Mouse (Mus musculus): ENCODE measurements around the gene Gm7138. TPM values are rescaled to one million over a fixed set of nuclear protein-coding genes. Genes with fewer than 3 reads are reported as not detected.
A peak's percentile ranks its signal among the peaks of the same experiment; 100 is the strongest.
"Not testable (repeated sequence)": the region's sequence is repeated elsewhere in the genome, so short reads cannot be mapped to it uniquely, and the experiment has no call there.

Gm7138 gene
- not detected in 2 replicates for polyA plus RNA-seq (2016; fragmentation: Nextera tagmentation; extraction: Ambion mirVana)

GRCm38 (mm10) chr10:77776844-77777243 lies at the start of gene Gm7138:
TSS of gene Gm7138 (minus strand) at chr10:77776944.
- WGBS, result 71% methylated on average over 1 of the region's 1 CpGs
- H3K27ac ChIP-seq; H3K4me1 ChIP-seq; H3K4me3 ChIP-seq; H3K27me3 ChIP-seq (ENCODE audit: poor library complexity, severe bottlenecking); H3K36me3 ChIP-seq (replicated peaks); DNase-seq (ENCODE audit: extremely low spot score, low spot score); H3K9me3 ChIP-seq: not testable (repeated sequence)

GRCm38 (mm10) chr10:77819203-77819602 lies 42.5 kb upstream of the Gm7138 start:
- H3K4me1 ChIP-seq, result peaks cover 11% of the 10 kb centered on the region
- no peaks in the 10 kb centered on the region for H3K36me3 ChIP-seq (replicated peaks)
- H3K4me3 ChIP-seq, result no peak overlapping the region
- 0 out of 2 replicates have a peak overlapping the region, but pooled peaks have one; percentile 25 for H3K27ac ChIP-seq
- whole genome bisulfite sequencing, result 23% methylated on average over 4 of the region's 4 CpGs
- no peak for DNase-seq (ENCODE audit: extremely low spot score, low spot score)
- no peaks in the 10 kb centered on the region for H3K27me3 ChIP-seq (ENCODE audit: poor library complexity, severe bottlenecking)
- H3K9me3 ChIP-seq, result peaks cover 8% of the 10 kb centered on the region; the same call in 1 of the 2 replicates

- Histone ChIP-seq H3K9me3 (peaks cover 1% of the 10 kb centered on the region; the same call in 1 of the 2 replicates), H3K36me3 (replicated peaks) (no peaks in the 10 kb centered on the region), H3K27ac (peak overlapping the region; percentile 25; the same call in 1 of the 2 replicates), H3K27me3 (ENCODE audit: poor library complexity, severe bottlenecking) (no peaks in the 10 kb centered on the region), H3K4me3 (no peak overlapping the region), H3K4me1 (peaks cover 11% of the 10 kb centered on the region)
- no peak for DNase-seq (ENCODE audit: extremely low spot score, low spot score)
- WGBS, result 92% methylated on average over 4 of the region's 4 CpGs
Observed at GRCm38 (mm10) chr10:77818523-77818922, 41.8 kb upstream of the Gm7138 start.

GRCm38 (mm10) chr10:77815514-77815913 lies 38.8 kb upstream of the Gm7138 start:
- H3K27me3 ChIP-seq (ENCODE audit: poor library complexity, severe bottlenecking), result no peaks in the 10 kb centered on the region
- peaks cover 11% of the 10 kb centered on the region for H3K4me1 ChIP-seq
- H3K4me3 ChIP-seq, result no peak overlapping the region
- no peak overlapping the region for H3K27ac ChIP-seq
- no peaks in the 10 kb centered on the region for H3K9me3 ChIP-seq
- WGBS, result 24% methylated on average over 5 of the region's 5 CpGs
- H3K36me3 ChIP-seq (replicated peaks), result no peaks in the 10 kb centered on the region
- peak; percentile 36 for DNase-seq (ENCODE audit: extremely low spot score, low spot score)

GRCm38 (mm10) chr10:77814382-77814781 lies 37.6 kb upstream of the Gm7138 start, which contains the start of gene Gm2696:
TSS of gene Gm2696 (plus strand) at chr10:77814682.
- DNase-seq (ENCODE audit: extremely low spot score, low spot score), result no peak
- no peaks in the 10 kb centered on the region for H3K27me3 ChIP-seq (ENCODE audit: poor library complexity, severe bottlenecking)
- WGBS, result 61% methylated on average over 4 of the region's 4 CpGs
- H3K9me3 ChIP-seq, result peaks cover 6% of the 10 kb centered on the region; the same call in 1 of the 2 replicates
- peaks cover 11% of the 10 kb centered on the region for H3K4me1 ChIP-seq
- H3K27ac ChIP-seq, result 0 out of 2 replicates have a peak within 1 kb of the TSS, but pooled peaks have one; percentile 3
- H3K4me3 ChIP-seq, result no peak within 1 kb of the TSS
- H3K36me3 ChIP-seq (replicated peaks), result no peaks in the 10 kb centered on the region

GRCm38 (mm10) chr10:77811743-77812142 lies 35.0 kb upstream of the Gm7138 start, which contains the start of gene Gm9507:
TSS of gene Gm9507 (minus strand) at chr10:77811843.
- no peak within 1 kb of the TSS for H3K4me3 ChIP-seq
- H3K27me3 ChIP-seq (ENCODE audit: poor library complexity, severe bottlenecking), result no peaks in the 10 kb centered on the region
- H3K27ac ChIP-seq, result no peak within 1 kb of the TSS
- no peaks in the 10 kb centered on the region for H3K36me3 ChIP-seq (replicated peaks)
- DNase-seq (ENCODE audit: extremely low spot score, low spot score), result no peak
- peaks cover 15% of the 10 kb centered on the region for H3K9me3 ChIP-seq
- 77% methylated on average over 5 of the region's 5 CpGs for WGBS
- H3K4me1 ChIP-seq, result peaks cover 4% of the 10 kb centered on the region; the same call in 1 of the 2 replicates

- H3K27me3 ChIP-seq (ENCODE audit: poor library complexity, severe bottlenecking), result no peaks in the 10 kb centered on the region
- H3K27ac ChIP-seq, result no peak overlapping the region
- H3K9me3 ChIP-seq, result peaks cover 8% of the 10 kb centered on the region
- no peak for DNase-seq (ENCODE audit: extremely low spot score, low spot score)
- H3K36me3 ChIP-seq (replicated peaks), result no peaks in the 10 kb centered on the region
- peaks cover 3% of the 10 kb centered on the region for H3K4me1 ChIP-seq
- WGBS, result 88% methylated on average over 3 of the region's 3 CpGs
- H3K4me3 ChIP-seq, result no peak overlapping the region
Observed at GRCm38 (mm10) chr10:77804095-77804494, 27.4 kb upstream of the Gm7138 start.

- WGBS, result 56% methylated on average over 8 of the region's 8 CpGs
- H3K27ac ChIP-seq, result peak within 1 kb of the TSS; percentile 68
Observed at GRCm38 (mm10) chr10:77798921-77799508, 22.3 kb upstream of the Gm7138 start, which contains the start of gene Gm19668. TSS of gene Gm19668 (minus strand) at chr10:77799133.

GRCm38 (mm10) chr10:77798164-77798920 lies 21.6 kb upstream of the Gm7138 start:
- peaks cover 32% of the 10 kb centered on the region for H3K4me1 ChIP-seq
- H3K36me3 ChIP-seq (replicated peaks); H3K27me3 ChIP-seq (ENCODE audit: poor library complexity, severe bottlenecking); DNase-seq (ENCODE audit: extremely low spot score, low spot score); H3K9me3 ChIP-seq; H3K4me3 ChIP-seq: not testable (repeated sequence)
- H3K27ac ChIP-seq, result peak overlapping the region; percentile 68
- 46% methylated on average over 3 of the region's 3 CpGs for WGBS

More at GRCm38 (mm10) chr10:77798921-77799508, 22.3 kb upstream of the Gm7138 start, which contains the start of gene Gm19668:
- no peak for DNase-seq (ENCODE audit: extremely low spot score, low spot score)
- Histone ChIP-seq H3K27me3 (ENCODE audit: poor library complexity, severe bottlenecking) (no peaks in the 10 kb centered on the region), H3K4me1 (peaks cover 26% of the 10 kb centered on the region), H3K4me3 (no peak within 1 kb of the TSS), H3K36me3 (replicated peaks) (no peaks in the 10 kb centered on the region), H3K9me3 (no peaks in the 10 kb centered on the region)

GRCm38 (mm10) chr10:77797677-77798076 lies 20.9 kb upstream of the Gm7138 start:
- Histone ChIP-seq H3K27ac (peak overlapping the region; percentile 68), H3K4me1 (peaks cover 35% of the 10 kb centered on the region), H3K27me3 (ENCODE audit: poor library complexity, severe bottlenecking) (no peaks in the 10 kb centered on the region), H3K4me3 (no peak overlapping the region), H3K9me3 (no peaks in the 10 kb centered on the region), H3K36me3 (replicated peaks) (no peaks in the 10 kb centered on the region)
- 21% methylated on average over 3 of the region's 3 CpGs for WGBS
- no peak for DNase-seq (ENCODE audit: extremely low spot score, low spot score)

GRCm38 (mm10) chr10:77794976-77795375 lies 18.2 kb upstream of the Gm7138 start, which contains the start of gene Gm9639:
TSS of gene Gm9639 (minus strand) at chr10:77795076.
- peak within 1 kb of the TSS; percentile 53; the same call in 1 of the 2 replicates for H3K27ac ChIP-seq

GRCm38 (mm10) chr10:77788621-77789020 lies 11.9 kb upstream of the Gm7138 start:
- H3K27me3 ChIP-seq (ENCODE audit: poor library complexity, severe bottlenecking), result no peaks in the 10 kb centered on the region
- peaks cover 6% of the 10 kb centered on the region; the same call in 1 of the 2 replicates for H3K4me1 ChIP-seq
- H3K27ac ChIP-seq, result no peak overlapping the region
- 90% methylated on average over 2 of the region's 2 CpGs for WGBS
- DNase-seq (ENCODE audit: extremely low spot score, low spot score), result no peak
- H3K4me3 ChIP-seq, result no peak overlapping the region
- no peaks in the 10 kb centered on the region for H3K9me3 ChIP-seq
- no peaks in the 10 kb centered on the region for H3K36me3 ChIP-seq (replicated peaks)

More at GRCm38 (mm10) chr10:77794976-77795375, 18.2 kb upstream of the Gm7138 start, which contains the start of gene Gm9639:
- peaks cover 35% of the 10 kb centered on the region for H3K4me1 ChIP-seq
- no peaks in the 10 kb centered on the region for H3K9me3 ChIP-seq
- H3K36me3 ChIP-seq (replicated peaks), result no peaks in the 10 kb centered on the region
- H3K27me3 ChIP-seq (ENCODE audit: poor library complexity, severe bottlenecking), result no peaks in the 10 kb centered on the region
- DNase-seq (ENCODE audit: extremely low spot score, low spot score), result no peak
- H3K4me3 ChIP-seq, result no peak within 1 kb of the TSS
- 50% methylated on average over 2 of the region's 2 CpGs for WGBS
